ENCODE assay signal across 24 mouse cellular contexts in genomic region chr5:113456020-113456419, GRCm38 (mm10). TPM values are rescaled to one million over a fixed set of nuclear protein-coding genes. Genes with fewer than 3 reads are reported as not detected.
DNase-seq lines count a peak whose midpoint lies in the region; ATAC-seq and TF ChIP-seq lines count a peak whose summit lies in the region.
"Had no signal": no experiment of that assay in that cellular context is flagged by ENCODE, and none has a peak within 500 bp of the region (broad histone marks: within the 10 kb centered on the region; RNA-seq: fewer than 3 reads in every experiment).

No protein-coding gene starts in this region.

- TF ChIP-seq POLR2A in kidney, adult 2 months (IDR thresholded peaks at IDR 0.05; ENCODE audit: low read depth, low read length), result no peak

- H3K27me3 ChIP-seq in kidney, adult 2 months (replicated peaks; ENCODE audit: control insufficient read depth, insufficient read depth, low read length), result no peaks in the 10 kb centered on the region

- H3K4me3 ChIP-seq in kidney, adult 2 months (ENCODE audit: insufficient read depth, low read depth, low read length), result no peak overlapping the region
- H3K4me3 ChIP-seq: embryonic facial prominence, embryonic 12.5 days; erythroblast, embryonic 14.5 days; gastrocnemius, adult 2 months; heart, embryonic 13.5 days; limb, embryonic 12.5 days; liver, embryonic 12.5 days had no signal

- no peak for DNase-seq in frontal cortex, postnatal 10 days (ENCODE audit: low spot score in 2 of 2)
- peak; percentile 27 for DNase-seq in layer of hippocampus, adult 9-11 months
- DNase-seq in layer of hippocampus, postnatal 14 days (ENCODE audit: low spot score in 2 of 2), result no peak
- DNase-seq in brain, adult 2 months (ENCODE audit: low read depth, low spot score), result peak; percentile 68
- DNase-seq in left cerebral cortex, postnatal 36 days (ENCODE audit: low spot score in 2 of 2), result peak; percentile 13 to 21
- DNase-seq in kidney, adult 2 months, result no peak
- DNase-seq in kidney, postnatal 10 days, result no peak
- DNase-seq: adrenal gland, adult 2 months; gastrocnemius, adult 2 months; heart, adult 18-20 months; heart, postnatal 4 days; kidney, adult 18-20 months; kidney, postnatal 14 days; lung, adult 2 months had no signal

- peak; percentile 72; the same call in 1 of the 2 replicates for ATAC-seq in frontal cortex, adult (ENCODE audit: low TSS enrichment)
- ATAC-seq: forebrain, embryonic 14.5 days; liver, embryonic 12.5 days; midbrain, embryonic 16.5 days had no signal

- H3K27ac ChIP-seq in kidney, adult 2 months (ENCODE audit: insufficient read depth, low read depth, low read length), result no peak overlapping the region
- H3K27ac ChIP-seq: embryonic facial prominence, embryonic 12.5 days; gastrocnemius, adult 2 months; heart, embryonic 13.5 days; limb, embryonic 12.5 days; liver, embryonic 12.5 days; stomach, postnatal 0 days had no signal

- intact Hi-C loops in left cerebral cortex, postnatal 36 days (cut with DNase I), result no loop called here

- no peaks in the 10 kb centered on the region for H3K4me1 ChIP-seq in kidney, adult 2 months (ENCODE audit: control insufficient read depth, insufficient read depth, low read length)
- H3K4me1 ChIP-seq: heart, embryonic 13.5 days; liver, embryonic 12.5 days had no signal

- TF ChIP-seq CTCF in kidney, adult 2 months (conservative IDR thresholded peaks at IDR 0.05; ENCODE audit: insufficient read depth, insufficient read length, low read depth, low read length), result no peak

- H3K36me3 ChIP-seq in kidney, adult 2 months (ENCODE audit: control insufficient read depth, insufficient read depth, low read length), result no peaks in the 10 kb centered on the region
- H3K36me3 ChIP-seq: embryonic facial prominence, embryonic 12.5 days; heart, embryonic 13.5 days; limb, embryonic 12.5 days; liver, embryonic 12.5 days had no signal

- 76% methylated on average over 10 of the region's 10 CpGs for WGBS in kidney, adult 2 months

RNA-seq across cellular contexts. Expression of gene Wscd2, which starts 34.1 kb away (rescaled TPM):
- total RNA-seq in layer of hippocampus, postnatal 14 days (2021), result 10 to 100 TPM; 78.5 to 78.8 TPM
- 10 to 100 TPM; 51.5 to 66.8 TPM for total RNA-seq in left cerebral cortex, postnatal 36 days (2021)
- polyA plus RNA-seq in kidney, adult 2 months (2012; rRNA removed), result 9.0 and 10.1 TPM in 2 replicates
- total RNA-seq: megakaryocyte-erythroid progenitor cell, adult 5-6 weeks had no signal
- polyA plus RNA-seq: erythroblast, embryonic 14.5 days had no signal

Comparison
In these comparisons a context has a peak if more than half of its experiments do, and no peak if none do; other contexts are left out.
1. DNase-seq: peak in layer of hippocampus, adult 9-11 months (single experiment), brain, adult 2 months (single experiment) and left cerebral cortex, postnatal 36 days (2 of 2); none in frontal cortex, postnatal 10 days (0 of 2), layer of hippocampus, postnatal 14 days (0 of 2), kidney, adult 2 months (single experiment) and kidney, postnatal 10 days (single experiment).